Mouse (Mus musculus) heart, embryonic 16.5 days (tissue): ENCODE measurements at regions not wholly inside any gene's neighbourhood (a gene's known extent, or its start where the extent isn't known, plus 50 kb on each side); places are given as distances from the start of the nearest gene placed in this dataset.

Experiments used
- ATAC-seq: fragments of 200-750 bp; cut with Nextera tagmentation; replicated peaks from 2 replicates; pipeline ENCODE4 v1.8.0; 2017; ENCODE audit warnings: moderate number of reproducible peaks; ENCODE audit not compliant: insufficient read depth, low FRiP score; ENCODE audit errors: extremely low read depth
- H3K27ac ChIP-seq: fragments of 300-500 bp; sonication (generic); 2 replicates; pipeline ENCODE4 v1.5.1; 2014; ENCODE audit warnings: mild to moderate bottlenecking, low read length, control low read depth, moderate library complexity
- H3K27me3 ChIP-seq: fragments of 300-500 bp; sonication (generic); 2 replicates; pipeline ENCODE4 v1.6.1; 2014; ENCODE audit warnings: low read length, mixed read lengths; ENCODE audit not compliant: control insufficient read depth, insufficient read depth
- H3K36me3 ChIP-seq: fragments of 300-500 bp; sonication (generic); 2 replicates; pipeline ENCODE4 v1.6.1; 2014; ENCODE audit not compliant: control insufficient read depth, insufficient read depth
- H3K4me1 ChIP-seq: fragments of 300-500 bp; sonication (generic); 2 replicates; pipeline ENCODE4 v1.6.1; 2014; ENCODE audit warnings: low read length, mixed read lengths; ENCODE audit not compliant: control insufficient read depth, insufficient read depth
- H3K4me2 ChIP-seq: fragments of 300-500 bp; sonication (generic); 2 replicates; pipeline ENCODE4 v1.6.1; 2014; ENCODE audit warnings: low read depth, mild to moderate bottlenecking, control low read depth, low read length
- H3K4me3 ChIP-seq: fragments of 300-500 bp; sonication (generic); 2 replicates; pipeline ENCODE4 v1.5.1; 2014; ENCODE audit warnings: mild to moderate bottlenecking, control low read depth, low read length
- H3K9ac ChIP-seq: fragments of 300-500 bp; sonication (generic); 2 replicates; pipeline ENCODE4 v1.6.1; 2014; ENCODE audit warnings: low read length, control low read depth
- H3K9me3 ChIP-seq: fragments of 300-500 bp; sonication (generic); replicated peaks from 2 replicates; pipeline ENCODE4 v1.6.1; 2016; ENCODE audit warnings: low read length; ENCODE audit not compliant: control insufficient read depth
- whole genome bisulfite sequencing: fragments of 180-500 bp; shearing (Covaris S2); extraction: QIAGEN DNeasy Blood & Tissue Kit; methylation state at CpG from one replicate; pipeline ENCODE4 v1.1.7; 2014; 5-methylcytosine and 5-hydroxymethylcytosine counted together

DNA sequence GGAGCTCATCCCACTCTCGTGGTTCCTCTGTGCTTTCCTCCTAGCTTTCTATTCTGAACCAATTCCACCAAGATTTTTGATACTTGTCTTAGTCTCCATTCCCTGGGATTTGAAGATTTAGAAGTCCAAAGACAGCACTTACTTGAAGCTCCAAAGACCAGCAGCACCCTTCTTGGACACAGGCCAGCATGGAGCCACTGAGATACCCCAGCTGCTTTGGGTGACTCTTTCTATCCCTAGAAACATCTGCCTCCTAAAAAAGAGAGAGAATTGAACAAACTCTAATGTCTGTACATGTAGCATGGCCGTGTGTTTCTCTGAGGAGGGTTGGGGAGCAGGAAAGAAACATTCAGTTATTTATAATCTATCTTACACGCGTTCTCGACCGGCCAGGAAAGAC, 235.5 kb downstream of the Snx19 start:
- H3K27ac ChIP-seq: no peak overlapping the region
- H3K9ac ChIP-seq: no peak overlapping the region
- H3K4me2 ChIP-seq: no peak overlapping the region
- ATAC-seq: no peak
- H3K4me3 ChIP-seq: no peak overlapping the region
- no peaks in the 10 kb centered on the region for H3K4me1 ChIP-seq
- H3K36me3 ChIP-seq: no peaks in the 10 kb centered on the region
- 90% methylated on average over 6 of the region's 6 CpGs for WGBS
- H3K27me3 ChIP-seq: no peaks in the 10 kb centered on the region
- peaks cover 2% of the 10 kb centered on the region for H3K9me3 ChIP-seq

DNA sequence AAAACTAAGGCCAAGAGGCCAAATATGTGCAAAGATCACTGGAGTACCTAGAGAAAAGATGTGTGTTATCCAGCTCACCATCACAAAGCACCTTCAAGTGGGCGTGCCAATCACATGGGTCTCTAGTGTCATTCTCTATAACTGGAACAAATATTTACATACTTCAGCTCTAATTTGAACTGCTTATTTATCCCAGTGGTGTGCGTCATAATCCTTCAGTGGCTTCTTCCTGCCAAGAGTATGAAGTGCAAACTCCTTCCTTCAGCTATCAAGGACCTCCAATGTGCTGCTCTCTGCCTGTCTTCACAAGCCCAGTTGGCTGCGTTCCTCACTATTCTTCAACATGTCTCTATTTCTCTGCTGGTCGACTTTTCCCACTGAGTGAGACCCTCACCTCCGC, 227.1 kb downstream of the Snx19 start:
- H3K27ac ChIP-seq: no peak overlapping the region
- no peaks in the 10 kb centered on the region for H3K9me3 ChIP-seq
- H3K36me3 ChIP-seq: no peaks in the 10 kb centered on the region
- no peak overlapping the region for H3K9ac ChIP-seq
- H3K4me3 ChIP-seq: no peak overlapping the region
- no peaks in the 10 kb centered on the region for H3K27me3 ChIP-seq
- no peaks in the 10 kb centered on the region for H3K4me1 ChIP-seq
- H3K4me2 ChIP-seq: no peak overlapping the region
- no peak for ATAC-seq
- WGBS: 82% methylated on average over 5 of the region's 5 CpGs

DNA sequence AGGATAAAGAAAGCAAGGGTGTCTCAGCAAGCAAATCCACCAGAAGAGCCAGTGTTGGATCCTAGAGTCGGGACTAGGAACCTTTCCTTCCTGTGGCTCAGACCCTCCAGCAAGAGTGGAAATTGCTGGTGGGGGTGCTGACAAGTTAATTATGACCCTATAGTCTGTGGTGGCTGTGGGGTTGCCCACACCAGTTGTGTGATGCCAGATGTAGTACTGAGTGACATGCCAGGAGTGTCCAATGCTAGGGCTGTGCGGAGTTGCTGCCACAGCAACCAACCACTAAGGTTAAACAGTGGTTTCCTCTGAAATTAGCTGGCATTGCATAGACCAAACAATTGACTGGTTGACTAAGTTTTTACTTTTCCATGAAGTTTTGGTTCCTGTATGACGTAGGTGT, 226.3 kb downstream of the Snx19 start:
- WGBS: 85% methylated on average over 3 of the region's 3 CpGs
- Histone ChIP-seq H3K4me1 (no peaks in the 10 kb centered on the region), H3K9me3 (no peaks in the 10 kb centered on the region), H3K36me3 (no peaks in the 10 kb centered on the region), H3K9ac (no peak overlapping the region), H3K4me2 (no peak overlapping the region), H3K27ac (no peak overlapping the region), H3K4me3 (no peak overlapping the region), H3K27me3 (no peaks in the 10 kb centered on the region)
- no peak for ATAC-seq

DNA sequence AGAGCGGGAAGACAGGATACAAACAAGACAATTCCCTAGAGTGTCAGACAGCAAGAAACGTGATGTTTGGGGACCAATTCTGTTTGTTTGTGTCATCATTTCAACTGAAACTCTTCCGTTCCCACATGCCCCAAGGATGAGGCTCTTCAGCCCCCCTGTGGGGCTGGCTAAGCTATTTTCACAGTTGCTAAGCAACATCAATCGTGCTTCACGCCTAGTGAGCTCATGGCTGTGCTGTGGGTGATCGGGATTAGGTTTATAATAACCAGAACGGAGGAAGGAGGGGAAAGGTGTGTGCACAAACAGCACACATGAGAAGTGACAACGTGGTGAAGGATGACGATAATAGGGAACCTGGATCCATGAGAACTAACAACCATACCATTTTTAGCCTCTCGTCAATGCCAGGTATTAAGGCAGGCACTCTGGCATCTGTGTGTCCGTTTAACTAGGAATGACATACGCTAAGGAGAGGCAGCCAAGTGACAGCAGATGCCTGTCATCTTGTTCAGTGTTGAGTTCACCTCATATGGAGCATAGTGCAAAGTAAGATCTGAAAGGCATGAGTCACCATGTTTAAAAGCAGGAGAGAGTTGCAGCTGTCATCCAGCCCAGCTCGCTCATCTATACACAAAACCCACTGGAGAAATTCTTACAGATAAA, 222.6 kb downstream of the Snx19 start:
- no peak overlapping the region for H3K4me3 ChIP-seq
- H3K4me1 ChIP-seq: no peaks in the 10 kb centered on the region
- 60% methylated on average over 13 of the region's 13 CpGs for WGBS
- no peak overlapping the region for H3K27ac ChIP-seq
- H3K9me3 ChIP-seq: no peaks in the 10 kb centered on the region
- no peaks in the 10 kb centered on the region for H3K27me3 ChIP-seq
- H3K36me3 ChIP-seq: no peaks in the 10 kb centered on the region
- ATAC-seq: no peak
- H3K9ac ChIP-seq: no peak overlapping the region
- H3K4me2 ChIP-seq: no peak overlapping the region

DNA sequence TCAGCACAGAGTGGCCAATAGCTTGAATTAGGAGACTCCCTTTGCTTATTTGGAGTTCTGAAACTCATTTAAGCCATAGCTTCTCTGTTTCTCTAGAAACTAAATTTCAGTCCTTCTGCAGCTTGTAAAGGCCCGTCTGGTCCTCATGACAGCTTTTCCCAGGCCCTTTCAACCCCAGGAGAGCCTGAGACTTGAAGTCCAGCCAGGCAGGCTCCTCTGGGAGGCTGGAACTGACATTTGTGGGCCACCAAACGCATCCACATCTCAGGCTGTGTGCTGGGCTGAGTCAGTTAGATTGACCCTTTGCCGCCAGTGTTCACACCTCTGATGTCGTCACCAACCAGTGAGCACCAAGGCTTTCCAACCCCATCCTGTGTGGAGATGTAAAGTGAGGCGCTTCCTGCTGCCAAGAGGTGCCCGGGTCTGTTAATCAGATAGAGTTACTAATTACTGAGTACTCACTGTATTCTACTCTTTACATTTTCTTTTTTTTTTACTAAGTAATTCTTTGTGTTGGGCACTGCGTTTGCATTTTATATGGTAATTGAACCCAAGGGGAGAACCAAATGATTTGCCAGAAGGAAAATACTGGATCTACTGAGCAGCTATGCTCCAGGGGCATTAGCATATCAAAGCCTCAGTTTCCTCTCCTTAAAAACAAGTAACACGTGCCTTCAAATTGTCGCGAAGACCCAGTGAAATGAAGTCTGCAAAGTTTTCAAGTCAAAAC, 207.0 kb downstream of the Snx19 start:
- no peak for ATAC-seq
- Histone ChIP-seq H3K9ac (no peak overlapping the region), H3K4me3 (no peak overlapping the region), H3K36me3 (no peaks in the 10 kb centered on the region), H3K9me3 (no peaks in the 10 kb centered on the region), H3K27me3 (no peaks in the 10 kb centered on the region), H3K4me1 (peaks cover 3% of the 10 kb centered on the region; the same call in 1 of the 2 replicates), H3K27ac (no peak overlapping the region), H3K4me2 (no peak overlapping the region)
- WGBS: 51% methylated on average over 10 of the region's 10 CpGs

DNA sequence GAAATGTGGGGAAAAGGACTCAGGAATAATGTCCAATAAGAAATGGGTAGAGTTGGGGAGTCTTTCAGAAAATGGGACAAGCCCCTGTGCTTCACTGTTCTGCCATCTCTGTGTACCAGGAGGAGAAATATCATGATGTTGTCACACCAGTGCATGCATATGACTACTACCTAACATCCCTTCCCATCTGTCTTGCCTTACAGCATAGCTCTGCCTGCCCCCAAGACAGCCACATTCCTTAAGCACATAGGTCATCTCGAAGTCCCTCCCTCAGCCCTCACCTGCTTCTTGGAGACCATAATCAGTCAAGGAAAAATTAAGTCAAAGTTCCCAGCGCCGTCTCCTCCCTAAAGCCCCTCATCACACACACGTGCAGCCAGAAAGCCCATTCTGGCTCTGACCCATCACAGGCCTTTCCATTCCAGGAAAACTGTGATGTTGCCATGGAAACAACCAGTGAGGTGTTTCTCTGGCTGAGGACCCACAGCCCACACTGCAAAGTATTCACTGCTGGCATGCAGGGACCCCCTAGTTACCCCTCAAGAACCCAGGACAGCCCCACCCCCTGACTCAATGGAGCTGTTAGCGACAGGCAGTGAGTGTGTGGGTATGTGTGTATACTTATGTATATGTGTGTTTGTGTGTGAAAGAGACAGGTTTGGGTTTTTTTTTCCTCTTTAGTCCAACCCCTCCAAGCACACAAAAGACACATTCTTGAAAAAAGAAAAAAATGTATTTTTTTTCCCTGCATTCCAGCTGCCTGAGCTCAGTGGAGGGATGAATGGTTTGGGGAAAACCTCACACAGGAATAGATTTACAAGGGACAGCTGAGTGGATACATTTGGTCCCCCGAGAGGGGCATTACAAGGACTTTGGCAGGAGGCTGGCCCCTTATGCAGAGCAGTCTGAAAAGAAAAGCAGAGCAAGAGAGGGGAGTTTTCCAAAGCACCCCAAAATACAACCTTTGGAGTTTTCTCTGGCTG, 205.5 kb downstream of the Snx19 start:
- H3K4me3 ChIP-seq: no peak overlapping the region
- H3K27me3 ChIP-seq: no peaks in the 10 kb centered on the region
- no peak overlapping the region for H3K9ac ChIP-seq
- peak; percentile 28 for ATAC-seq
- peaks cover 3% of the 10 kb centered on the region; the same call in 1 of the 2 replicates for H3K4me1 ChIP-seq
- H3K27ac ChIP-seq: peak overlapping the region; percentile 37; the same call in 1 of the 2 replicates
- no peaks in the 10 kb centered on the region for H3K9me3 ChIP-seq
- 61% methylated on average over 6 of the region's 6 CpGs for WGBS
- H3K4me2 ChIP-seq: no peak overlapping the region
- no peaks in the 10 kb centered on the region for H3K36me3 ChIP-seq

DNA sequence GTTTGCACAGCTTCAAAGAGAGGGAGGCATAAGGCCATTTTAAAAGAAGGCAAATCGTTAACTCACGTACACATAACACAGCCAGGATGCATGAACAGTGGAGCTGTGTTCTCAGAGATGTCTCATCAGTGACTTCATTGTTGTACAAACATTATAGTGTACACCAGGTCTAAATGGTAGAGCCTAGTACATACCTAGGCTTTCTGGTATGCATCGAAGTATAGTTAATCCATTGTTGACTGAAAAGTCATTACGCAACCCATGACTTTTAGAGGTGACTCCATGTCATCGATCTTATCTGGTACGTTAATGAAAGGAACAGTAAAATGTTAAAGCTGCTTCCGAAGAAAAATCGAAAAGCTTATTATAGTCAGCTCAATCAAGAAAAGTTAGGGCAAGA, 198.7 kb downstream of the Snx19 start:
- Histone ChIP-seq H3K4me2 (no peak overlapping the region), H3K36me3 (no peaks in the 10 kb centered on the region), H3K4me1 (no peaks in the 10 kb centered on the region), H3K27ac (no peak overlapping the region), H3K9ac (no peak overlapping the region), H3K27me3 (no peaks in the 10 kb centered on the region), H3K4me3 (no peak overlapping the region), H3K9me3 (no peaks in the 10 kb centered on the region)
- 82% methylated on average over 8 of the region's 8 CpGs for WGBS
- ATAC-seq: no peak

DNA sequence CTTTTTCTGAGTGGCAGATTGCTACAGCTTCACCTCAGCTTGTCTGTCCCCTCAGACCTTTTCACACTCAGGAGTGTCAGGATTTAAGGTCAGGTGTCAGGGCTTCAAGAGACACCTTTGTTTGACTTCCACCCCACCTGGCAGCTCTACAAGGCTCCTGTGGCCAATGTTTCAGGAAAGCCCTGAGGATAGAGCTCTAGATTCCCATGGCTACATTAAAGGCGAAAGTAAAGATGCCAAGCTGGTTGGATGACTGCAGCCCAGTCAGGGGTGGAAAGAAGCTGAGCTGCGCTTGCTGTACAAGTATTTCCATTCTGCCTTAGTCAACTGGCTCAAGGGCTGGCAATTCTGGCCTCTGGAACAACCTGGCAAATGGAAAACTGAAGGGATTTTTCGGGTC, 198.2 kb downstream of the Snx19 start:
- Histone ChIP-seq H3K27ac (no peak overlapping the region), H3K4me2 (no peak overlapping the region), H3K36me3 (no peaks in the 10 kb centered on the region), H3K27me3 (no peaks in the 10 kb centered on the region), H3K9ac (no peak overlapping the region), H3K4me3 (no peak overlapping the region), H3K4me1 (no peaks in the 10 kb centered on the region), H3K9me3 (no peaks in the 10 kb centered on the region)
- no peak for ATAC-seq
- 81% methylated on average over 3 of the region's 3 CpGs for WGBS

DNA sequence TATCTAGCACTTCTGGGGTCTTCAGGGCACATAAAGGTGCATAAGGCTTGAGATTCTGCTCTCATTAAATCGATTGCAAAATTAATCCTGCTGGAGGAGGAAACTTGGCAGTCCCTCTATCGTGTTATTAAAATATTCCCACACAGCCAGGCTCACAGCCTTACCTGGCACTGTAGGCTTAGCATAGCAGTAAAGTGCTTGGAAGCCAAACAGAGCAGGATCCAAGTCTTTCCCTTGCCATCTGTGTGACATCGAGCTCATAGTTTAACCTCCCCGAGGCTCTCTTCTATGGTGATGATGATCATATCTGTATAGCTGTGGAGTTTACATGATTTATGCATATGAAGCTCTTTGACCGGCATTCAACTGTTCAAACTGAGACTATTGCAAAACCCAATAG, 197.6 kb downstream of the Snx19 start:
- H3K36me3 ChIP-seq: no peaks in the 10 kb centered on the region
- no peak overlapping the region for H3K27ac ChIP-seq
- ATAC-seq: no peak
- H3K4me2 ChIP-seq: no peak overlapping the region
- H3K27me3 ChIP-seq: no peaks in the 10 kb centered on the region
- WGBS: 81% methylated on average over 5 of the region's 5 CpGs
- no peak overlapping the region for H3K4me3 ChIP-seq
- H3K9ac ChIP-seq: no peak overlapping the region
- no peaks in the 10 kb centered on the region for H3K9me3 ChIP-seq
- no peaks in the 10 kb centered on the region for H3K4me1 ChIP-seq
